Mouse (Mus musculus): Measurements from ENCODE around the gene BC067074.

BC067074 gene

DNA sequence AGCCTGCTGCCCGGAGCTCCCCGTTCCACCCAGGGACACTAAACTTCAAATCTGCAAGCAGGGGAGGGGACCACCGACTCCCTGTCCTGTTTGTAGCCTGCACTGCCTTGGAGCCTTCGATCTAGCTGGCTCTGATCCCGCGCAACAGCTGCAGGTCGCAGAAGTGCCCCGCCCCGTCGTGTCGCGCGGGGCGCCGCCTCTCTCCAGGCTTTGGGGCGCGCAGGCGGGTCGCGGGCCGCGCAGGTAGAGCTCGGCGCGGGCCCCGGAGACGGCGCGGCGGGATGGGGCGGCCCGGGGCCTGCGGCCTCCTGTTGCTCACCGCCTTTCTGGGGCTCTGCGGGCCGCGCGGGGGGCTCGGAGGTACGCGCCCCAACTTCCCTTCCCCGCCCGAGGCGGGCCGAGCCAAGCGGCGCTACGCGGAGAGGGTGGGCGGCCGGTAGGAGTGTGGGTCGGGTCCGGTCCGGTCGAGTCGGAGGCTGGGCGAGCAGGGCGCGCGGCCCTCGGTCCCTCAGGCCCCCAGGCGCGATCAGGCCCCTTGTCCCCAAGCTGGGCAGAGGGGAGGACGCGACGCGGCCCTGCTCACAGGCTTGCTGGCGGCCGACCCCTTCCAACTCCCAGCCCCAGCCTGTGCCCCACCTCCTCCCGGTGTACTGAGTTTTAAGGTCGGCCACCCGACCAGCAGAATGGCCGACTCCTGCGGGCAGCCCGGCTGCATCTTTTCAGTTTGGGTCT, at the start of gene BC067074:
Gene BC067074, plus strand, starts transcription at position 185 of the 732 bp plus-strand sequence.
- DNase-seq = peak; percentile 66 to 71

DNA sequence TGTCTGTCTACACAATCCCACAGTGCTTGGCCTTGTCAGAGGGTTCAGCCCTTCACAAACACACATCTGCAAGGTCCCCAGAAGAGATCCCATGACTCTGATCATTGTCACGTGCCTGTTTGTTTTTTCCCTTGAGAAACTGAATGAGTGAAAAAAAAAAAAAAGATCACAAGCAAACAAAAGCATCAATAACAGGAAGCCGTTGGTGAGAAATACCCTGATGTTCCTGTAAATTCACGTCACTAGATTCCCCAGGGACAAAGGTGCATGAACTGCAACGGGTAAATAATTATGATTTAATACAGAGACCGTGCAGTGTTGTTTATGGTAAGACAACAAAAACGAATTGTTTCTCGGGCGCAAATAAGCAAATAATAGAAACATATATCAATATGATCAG, 47.9 kb upstream of the BC067074 start:
- no peak for DNase-seq

DNA sequence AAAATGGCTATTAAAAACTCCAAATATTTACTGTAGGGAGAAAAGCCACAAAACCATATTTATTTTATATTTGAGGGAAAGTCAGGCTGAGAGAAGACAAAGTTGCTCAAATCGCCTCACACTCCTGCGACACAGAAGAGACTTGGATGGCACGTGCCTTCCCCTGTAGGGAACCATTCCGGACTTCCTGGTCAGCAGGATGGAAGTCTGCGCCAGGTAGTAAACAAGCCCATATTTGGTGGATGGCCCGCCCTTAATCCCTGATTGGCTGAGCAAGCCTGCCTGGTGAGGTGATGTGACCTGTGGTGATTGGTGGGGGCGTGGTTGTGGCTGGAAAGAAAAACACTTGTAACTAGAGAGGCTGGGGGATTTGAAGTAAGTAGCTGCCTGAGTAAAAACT, 40.4 kb upstream of the BC067074 start:
- DNase-seq = peak in 1 of 2 experiments; percentile 8

DNA sequence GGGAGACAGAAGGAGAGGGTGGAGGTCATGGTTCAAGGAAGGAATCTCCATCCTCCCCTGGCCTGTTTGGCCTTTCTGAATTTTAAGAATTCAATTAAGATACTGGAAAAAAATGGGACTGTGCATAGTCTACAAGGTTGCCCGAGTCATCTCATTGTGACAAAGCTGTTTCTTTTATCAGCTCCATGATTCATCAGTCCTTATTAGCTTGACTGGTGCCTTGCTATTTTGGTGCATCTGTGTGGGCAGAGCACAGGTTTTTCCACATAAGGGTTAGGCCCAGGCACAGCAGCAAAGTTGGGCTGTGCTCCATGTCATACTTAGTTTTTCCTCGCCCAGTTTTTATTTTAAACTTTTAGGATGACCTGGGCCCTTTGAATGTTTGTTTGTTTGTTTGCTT, 36.2 kb upstream of the BC067074 start:
- no peak for DNase-seq

DNA sequence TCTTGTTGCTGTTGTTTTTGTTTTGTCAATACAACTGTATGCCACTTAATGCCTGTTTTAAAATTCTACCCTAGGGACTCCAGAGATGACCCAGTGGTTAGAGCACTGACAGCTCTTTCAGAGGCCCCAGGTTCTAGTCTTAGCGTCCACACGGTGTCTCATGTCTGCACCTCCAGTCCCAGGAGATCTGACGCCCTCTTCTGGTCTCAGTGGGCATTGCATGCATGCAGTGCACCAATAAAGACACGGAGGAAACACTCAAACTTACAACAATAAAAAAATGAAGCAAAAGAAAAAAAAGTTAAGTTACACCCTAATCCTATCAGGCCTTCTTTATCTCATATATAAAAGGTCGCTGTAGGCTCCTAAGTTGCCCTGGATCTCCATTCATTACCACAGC, 35.8 kb upstream of the BC067074 start:
- peak; percentile 10 for DNase-seq

DNA sequence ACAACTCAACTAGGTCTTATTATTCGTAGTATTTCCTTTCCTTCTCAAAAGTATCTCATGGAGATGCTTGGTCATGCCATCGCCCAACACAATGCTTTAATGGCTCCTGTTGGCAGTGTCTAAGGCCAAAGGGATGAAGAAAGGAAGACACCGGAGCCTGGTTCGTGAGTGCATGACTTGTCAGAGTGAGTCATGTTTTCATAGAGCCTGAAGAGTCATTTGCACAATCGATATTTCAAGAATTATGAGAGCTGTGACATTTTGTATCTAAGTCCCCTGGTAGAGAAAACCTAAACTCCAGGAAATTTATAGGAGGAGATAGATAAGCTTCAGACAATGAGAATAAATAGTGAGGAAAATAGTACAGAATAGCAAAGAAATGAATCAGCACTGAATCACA, 33.7 kb upstream of the BC067074 start:
- DNase-seq = no peak

DNA sequence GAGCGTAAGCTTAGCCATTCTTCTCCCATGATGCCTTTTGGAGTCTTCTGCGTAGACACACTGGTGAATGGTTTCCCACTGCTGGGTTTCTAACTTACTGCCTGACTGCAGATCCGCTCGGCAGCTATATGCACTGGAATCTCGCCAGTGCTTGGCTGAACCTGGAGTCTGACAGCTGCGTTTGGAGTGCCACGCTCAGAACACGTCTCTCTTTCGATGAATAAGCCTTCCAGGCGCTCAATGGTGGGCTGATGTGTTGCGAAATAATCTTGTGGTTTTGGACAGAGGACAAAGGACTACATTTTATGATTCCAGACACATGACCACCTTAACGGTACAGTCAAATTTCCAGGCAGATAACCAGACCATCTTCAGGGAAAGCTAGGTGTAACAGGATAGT, 30.1 kb upstream of the BC067074 start:
- DNase-seq = peak; percentile 73 to 82

DNA sequence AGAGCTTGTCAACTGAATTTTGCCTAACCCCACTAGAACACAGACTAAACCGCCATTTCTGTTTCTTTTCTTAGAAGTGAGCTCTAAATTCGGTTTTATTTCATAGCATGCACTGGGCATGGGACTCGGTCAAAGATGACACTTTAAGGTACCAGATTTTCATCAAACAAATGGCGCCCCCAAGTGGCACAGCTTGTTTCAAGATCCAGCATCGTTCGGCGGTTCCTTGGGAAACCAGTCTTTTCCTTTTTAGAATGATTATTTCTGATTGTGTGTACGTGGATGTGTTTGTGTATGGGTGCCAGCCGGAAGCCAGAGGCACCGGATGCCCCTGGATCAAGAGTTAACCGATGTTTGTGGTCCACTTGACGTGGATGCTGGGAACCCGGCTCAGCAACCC, 27.7 kb upstream of the BC067074 start:
- DNase-seq = peak; percentile 76 to 83

DNA sequence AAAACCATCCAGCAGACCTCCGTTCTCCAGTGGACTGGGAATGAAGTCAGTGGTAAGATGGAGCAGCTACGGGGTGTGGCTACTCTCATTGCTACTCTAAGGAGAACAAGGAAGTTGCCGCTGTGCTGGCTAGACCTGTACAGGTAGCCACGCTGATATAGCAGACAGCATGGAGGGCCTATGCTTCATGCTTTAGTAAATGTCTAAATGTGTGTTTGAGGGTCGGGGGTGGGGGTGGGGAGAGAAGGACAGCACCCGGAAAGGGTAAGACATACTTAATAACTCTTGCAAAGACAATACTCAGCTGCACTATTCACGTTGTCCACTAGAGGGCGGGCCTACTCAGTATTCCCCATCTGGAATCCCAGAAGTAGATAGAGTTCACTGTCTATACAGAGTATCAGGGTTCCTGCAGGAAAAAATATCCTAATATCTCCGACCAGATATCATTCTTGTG, 26.4 kb upstream of the BC067074 start:
- DNase-seq = peak; percentile 86 to 89

DNA sequence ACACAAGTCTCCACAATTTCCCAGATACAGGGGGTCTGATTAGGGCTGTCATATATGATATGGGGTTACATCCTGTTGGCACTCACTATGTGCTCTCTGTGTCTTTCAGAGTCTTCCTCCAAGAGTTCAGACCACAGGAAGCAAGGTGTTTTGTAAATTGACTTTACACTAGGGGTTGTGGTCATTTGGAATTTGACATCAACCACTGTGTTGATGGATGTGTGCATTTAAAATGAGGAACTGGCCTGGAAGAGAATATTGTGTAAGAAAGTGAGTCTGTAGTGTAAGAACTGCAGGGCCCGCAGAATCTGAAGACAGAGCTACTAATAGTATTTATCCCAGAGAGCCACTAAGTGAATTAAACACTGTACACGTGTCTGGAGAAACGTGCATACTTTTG, 25.8 kb upstream of the BC067074 start:
- no peak for DNase-seq

DNA sequence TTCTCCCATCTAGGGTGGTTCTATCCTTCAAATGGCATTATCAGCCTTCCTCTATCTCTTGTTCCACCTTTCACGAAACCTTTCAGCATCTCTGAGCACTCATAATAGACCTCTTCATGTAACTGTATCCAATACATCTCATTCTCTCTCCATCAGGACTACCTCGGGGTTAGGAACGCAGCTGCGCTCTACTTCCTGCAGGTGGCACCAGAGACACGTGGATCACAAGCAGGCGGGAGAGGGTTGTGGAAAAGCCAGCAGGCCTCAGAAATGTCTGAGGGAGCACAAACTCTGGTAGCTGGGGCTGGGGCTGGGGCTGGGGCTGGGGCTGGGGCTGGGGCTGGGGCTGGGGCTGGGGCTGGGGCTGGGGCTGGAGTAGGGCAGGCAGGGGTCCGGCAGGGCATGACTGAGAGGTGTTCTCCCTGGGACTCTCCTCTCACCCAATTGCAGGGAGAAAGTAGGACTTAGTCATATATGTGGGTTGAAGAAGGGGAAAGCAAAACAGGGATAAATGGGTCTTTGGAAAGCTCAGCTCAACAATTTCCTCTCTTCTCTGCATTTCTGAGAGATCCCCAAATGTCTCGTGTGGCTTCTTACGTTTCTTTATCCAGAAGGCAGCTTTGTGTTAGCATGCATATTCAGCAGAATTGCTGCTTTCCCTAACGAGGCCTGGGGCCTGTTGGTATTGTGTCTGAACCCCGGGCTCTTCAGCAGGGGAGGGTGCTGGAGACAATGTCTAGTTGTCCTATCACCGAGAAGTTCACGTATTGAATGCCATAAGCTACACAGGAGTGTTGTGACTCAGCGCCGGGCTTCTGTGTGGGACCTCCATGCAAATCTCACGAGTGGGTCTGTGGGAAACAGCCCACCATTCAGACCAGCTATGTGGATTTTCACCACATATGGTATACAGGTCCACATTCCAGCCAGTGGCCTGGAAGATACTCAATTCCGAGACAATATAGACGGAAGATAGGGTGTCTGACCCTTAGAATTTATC, 22.9 kb upstream of the BC067074 start:
- peak; percentile 88 to 90 for DNase-seq

DNA sequence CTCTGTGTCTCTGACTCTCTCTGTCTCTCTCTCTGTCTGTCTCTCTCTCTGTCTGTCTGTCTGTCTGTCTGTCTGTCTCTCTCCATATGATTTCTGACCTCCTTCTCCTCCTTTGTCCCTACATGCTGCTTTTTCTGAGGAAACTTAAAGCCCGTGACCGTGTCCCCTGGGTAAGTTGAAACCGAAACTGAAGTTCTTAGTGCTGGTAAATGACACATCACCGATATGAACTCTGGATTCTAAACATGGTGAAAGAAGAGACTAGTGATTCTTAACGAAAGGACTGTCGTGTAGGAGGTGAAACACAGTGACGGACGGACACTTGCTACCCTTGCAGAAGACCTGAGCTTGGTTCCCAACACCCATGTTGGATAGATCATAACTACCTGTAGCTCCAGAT, 21.8 kb upstream of the BC067074 start:
- DNase-seq = no peak

DNA sequence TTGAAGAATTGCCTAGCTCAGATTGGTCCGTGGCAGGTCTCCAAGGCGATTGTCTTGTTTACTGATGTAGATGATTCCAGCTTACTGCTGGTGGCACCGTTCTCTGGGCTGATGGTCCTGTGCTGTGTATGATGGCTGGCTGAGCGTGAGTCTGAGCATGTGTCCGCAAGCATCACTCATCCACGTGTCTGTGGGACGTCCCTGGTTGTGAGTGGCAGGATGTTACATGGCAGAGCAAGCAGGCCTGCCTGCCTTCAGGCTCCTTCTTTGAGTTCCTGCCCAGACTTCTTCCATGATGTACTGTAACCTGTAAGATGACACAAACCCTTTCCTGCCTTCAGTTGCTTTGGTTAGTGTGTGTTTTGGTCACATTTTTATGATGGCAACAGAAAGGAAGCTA, 5.8 kb upstream of the BC067074 start:
- no peak for DNase-seq

DNA sequence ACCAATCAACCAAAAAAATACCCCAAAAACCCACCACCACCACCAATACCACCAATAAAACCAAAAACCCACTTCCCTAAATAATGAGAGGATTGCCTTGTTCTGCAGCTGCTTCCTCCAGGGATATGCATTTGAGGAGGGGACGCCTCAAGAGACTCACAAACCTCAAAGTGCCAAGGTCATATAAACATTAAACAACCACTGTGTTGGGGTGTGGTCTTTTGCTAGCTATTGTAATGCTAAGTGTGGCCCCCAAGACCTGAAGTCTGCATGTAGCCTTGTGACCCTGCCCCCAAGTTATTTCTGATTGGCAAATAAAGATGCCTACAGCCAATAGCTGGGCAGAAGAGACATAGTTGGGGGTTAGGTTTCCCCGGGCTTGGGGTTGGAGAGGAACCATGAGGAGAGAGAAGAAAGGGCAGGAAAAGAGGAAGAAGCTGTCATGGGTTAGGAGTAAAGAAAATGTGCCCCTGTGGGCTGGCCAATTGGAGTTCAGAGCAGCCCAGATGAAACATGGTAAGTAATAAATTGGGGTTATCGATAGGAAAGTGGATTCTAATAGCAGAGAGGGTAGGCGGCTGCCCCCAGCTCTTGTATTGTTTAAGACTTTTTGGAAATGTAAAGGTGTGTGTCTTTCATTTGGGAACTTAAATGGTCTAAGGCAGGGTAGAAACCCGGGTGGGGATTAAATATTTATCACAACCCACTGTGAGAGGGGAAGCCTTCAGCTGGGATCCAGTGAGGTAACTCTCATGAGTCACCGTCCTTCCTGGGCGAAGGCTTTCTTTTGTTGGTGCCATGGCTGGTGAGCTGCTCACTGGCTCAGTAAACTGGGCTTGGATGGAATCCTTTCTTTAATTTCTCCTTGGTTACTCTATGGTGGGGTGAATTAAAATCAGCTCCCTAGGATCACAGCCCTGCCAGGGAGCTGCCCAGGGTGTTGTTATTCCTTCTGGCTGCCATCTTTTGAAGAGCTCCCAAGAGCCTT, 4.5 kb upstream of the BC067074 start:
- no peak for DNase-seq

DNA sequence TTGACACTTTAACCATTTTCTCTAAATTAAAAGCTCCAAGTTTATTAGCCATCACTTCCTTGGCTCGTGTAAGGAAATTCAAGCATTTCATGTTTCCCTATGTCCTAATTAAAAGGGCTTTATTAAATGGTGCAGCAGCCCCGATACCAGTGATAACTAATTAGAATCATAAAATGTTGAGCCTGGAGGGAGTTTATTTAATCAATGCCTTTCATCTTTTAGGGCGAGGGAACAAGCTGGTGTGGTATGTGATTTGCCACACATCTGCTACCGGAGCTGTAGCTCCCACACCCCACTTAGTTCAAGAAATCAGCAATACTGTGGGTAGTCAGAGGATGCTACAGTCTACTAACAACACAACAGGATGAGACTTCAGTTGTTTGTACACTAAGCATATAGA, 3.2 kb upstream of the BC067074 start:
- no peak for DNase-seq

DNA sequence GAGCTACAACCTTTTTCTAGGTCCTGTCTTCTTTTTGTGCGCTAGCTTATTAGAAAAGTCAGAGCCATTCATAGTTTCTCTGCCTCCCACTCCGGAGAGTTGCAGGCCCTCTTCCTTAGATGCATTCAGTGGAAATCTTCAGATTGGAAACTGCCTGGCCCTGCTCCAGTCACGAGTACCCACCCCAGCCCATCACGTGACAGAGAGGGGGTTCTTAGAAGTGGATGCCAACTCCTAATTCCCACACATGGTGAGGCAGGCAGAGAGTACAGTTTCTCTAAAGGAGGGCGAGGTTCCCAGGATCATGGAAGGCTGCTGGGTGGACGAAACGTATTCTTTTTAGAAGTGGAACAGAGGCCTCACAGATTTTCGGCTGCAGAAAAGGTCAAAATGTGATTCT, 958 bp upstream of the BC067074 start:
- peak in 1 of 2 experiments; percentile 27 for DNase-seq

DNA sequence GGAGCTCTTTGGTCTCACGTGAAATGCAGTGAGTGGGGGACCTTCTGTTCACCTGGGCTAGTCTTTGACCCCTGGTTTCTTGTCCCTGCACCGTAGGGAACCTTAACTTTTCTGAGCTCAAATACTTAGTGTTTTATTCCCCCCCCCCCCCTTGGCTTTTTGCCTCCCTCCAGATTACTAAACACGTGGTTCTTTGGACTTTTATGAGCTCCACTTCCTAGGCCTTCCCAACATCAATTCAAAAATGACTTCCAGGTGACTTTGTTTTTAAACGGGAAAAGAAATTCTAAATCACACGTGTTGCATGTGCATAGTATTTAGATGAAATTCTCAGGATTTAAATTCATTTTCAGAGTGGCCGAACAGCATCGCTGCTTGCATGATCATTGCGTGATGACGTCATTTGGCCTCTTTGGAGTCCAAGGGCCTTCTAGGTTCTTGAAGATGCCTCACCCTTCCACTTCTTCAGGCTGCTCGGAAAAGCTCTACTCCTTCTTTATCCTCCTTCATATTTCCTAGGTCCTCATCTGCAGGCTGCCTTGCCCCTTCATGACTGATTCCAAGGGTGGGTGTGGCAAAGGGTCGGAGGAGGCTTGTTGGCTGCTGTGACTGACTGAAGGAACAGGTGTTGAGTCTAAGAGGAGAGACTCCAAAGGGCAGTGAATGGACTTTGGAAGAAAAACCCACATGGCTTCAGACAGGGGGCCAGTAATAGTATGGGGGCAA, 911 bp downstream of the BC067074 start:
- no peak for DNase-seq

DNA sequence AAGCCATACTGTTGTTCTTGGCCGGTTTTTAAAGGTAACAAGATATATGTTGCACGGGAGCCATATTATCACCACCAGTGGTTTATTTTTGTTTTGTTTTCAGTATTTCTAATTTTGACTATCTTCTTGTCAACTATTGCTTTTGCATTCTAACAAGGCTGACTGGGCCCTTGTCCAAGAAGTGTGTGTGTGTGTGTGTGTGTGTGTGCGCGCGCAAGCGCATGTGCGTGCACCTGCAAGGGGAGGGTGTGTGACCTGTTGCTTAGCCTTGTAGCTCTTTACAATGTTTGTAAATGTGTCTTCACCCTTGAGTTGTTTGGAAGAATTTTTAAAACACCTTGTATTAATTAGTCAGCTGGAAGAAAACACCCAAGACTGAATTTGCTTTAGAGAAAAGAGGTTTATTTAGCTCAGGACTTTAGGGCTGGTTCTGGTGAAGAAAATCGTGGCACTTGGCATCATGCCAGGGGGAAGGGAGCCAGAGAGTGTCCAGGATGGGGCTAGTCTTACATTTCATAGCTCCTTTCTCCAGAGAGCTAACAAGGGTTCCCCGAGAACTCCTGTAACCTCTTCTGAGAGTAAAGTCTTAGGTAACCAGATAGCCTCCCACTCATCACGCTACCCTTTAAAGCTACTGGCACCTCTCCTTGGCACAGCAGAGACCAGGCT, 3.0 kb downstream of the BC067074 start:
- DNase-seq = peak; percentile 28 to 44

DNA sequence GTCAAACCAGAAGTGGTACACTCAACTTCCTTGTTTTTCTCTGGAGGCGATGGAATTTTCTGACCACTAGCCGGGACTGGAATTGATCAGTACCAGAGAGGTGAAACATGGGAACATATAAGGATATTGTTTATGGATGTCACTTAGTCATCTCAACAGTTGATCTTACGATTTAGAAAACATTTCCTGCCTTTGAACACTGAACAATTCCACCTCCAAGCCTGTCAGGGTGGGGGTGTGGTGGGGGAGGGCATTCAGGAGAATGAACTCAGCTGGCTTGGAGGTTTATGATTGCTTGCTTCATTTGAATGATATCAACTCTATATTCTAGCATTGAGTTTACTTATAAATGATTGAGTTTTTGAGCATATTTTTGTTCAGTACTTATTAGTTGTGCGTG, 13.6 kb downstream of the BC067074 start:
- DNase-seq = no peak

DNA sequence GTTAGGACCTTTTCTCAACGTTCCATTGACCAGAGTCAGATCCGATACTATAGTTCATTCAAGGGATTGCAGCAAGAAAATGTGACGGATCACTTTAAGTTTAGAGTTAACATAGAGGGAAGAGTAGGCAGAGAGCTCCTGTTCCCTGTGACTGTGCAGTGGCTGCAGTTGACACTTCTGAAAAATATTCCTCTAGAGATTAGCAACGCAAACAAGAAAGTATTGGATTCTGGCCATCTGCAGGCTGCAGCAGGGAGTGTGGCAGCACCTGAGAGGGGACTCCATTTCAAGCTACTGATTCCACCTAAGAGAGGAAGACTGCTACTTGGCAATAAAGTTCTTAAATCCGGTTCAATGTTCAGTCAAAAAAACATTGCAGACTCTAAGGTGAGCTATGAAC, 26.6 kb downstream of the BC067074 start:
- DNase-seq = no peak

DNA sequence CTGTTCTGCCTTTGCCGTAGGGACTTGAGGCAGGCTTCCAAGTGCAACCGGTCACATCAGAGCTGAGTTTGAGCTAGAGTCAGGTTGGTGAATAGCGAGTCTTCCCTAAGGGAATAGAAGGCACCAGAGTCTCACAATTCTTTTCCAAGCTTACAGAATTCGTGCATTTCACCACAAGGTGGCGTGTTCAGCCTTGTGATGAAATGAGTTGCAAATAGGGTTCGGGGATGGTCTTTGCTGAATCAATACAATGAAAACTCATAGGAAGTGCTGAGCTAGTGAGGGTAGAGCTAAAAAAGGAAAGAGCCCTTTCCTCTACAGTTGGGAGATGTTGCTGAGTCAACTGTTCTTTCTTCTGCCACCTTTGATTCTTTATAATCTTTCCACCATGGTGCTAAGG, 29.0 kb downstream of the BC067074 start:
- DNase-seq = peak; percentile 60 to 70

Measured in cerebellum, postnatal 10 days (tissue).